Comparison of ENCODE assay signal across 20 mouse cellular contexts in the genomic region with DNA sequence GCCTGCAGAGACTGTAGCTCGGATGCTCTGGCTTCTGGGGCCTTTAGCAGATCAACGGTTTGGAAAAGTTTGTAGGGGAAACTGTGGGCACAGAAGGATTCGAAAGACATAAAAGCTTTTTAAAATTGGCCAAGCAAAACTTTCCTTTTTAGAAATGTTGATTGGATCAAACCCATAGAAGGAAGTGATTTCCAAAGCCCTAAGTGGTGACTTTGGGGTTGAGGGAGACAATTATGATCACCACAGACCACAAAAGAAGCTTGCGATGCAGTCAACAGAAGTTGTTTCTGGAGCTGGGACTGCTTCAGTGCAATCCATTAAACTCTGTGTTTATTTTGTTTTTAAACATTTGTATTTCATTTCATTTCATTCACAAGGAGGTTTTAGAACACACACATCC. TPM values are rescaled to one million over a fixed set of nuclear protein-coding genes. Genes with fewer than 3 reads are reported as not detected.
DNase-seq lines count a peak whose midpoint lies in the region; ATAC-seq lines count a peak whose summit lies in the region.
"Had no signal": no experiment of that assay in that cellular context is flagged by ENCODE, and none has a peak within 500 bp of the region (broad histone marks: within the 10 kb centered on the region; RNA-seq: fewer than 3 reads in every experiment).

No protein-coding gene starts in this region.

- H3K27me3 ChIP-seq in embryonic facial prominence, embryonic 13.5 days: no peaks in the 10 kb centered on the region
- H3K27me3 ChIP-seq in embryonic facial prominence, embryonic 10.5 days (replicated peaks; ENCODE audit: low read depth, poor library complexity, severe bottlenecking): no peaks in the 10 kb centered on the region
- H3K27me3 ChIP-seq in intestine, embryonic 14.5 days (replicated peaks; ENCODE audit: control insufficient read depth, insufficient read depth, low read length): no peaks in the 10 kb centered on the region
- no peaks in the 10 kb centered on the region for H3K27me3 ChIP-seq in intestine, embryonic 15.5 days (replicated peaks)
- H3K27me3 ChIP-seq: embryonic facial prominence, embryonic 12.5 days; forebrain, embryonic 13.5 days; forebrain, embryonic 15.5 days had no signal

- H3K36me3 ChIP-seq in embryonic facial prominence, embryonic 13.5 days: no peaks in the 10 kb centered on the region
- H3K36me3 ChIP-seq in embryonic facial prominence, embryonic 10.5 days (replicated peaks): no peaks in the 10 kb centered on the region
- no peaks in the 10 kb centered on the region for H3K36me3 ChIP-seq in intestine, embryonic 14.5 days (ENCODE audit: control insufficient read depth, insufficient read depth, low read length)
- H3K36me3 ChIP-seq in intestine, embryonic 15.5 days: no peaks in the 10 kb centered on the region
- H3K36me3 ChIP-seq: embryonic facial prominence, embryonic 12.5 days; forebrain, embryonic 15.5 days had no signal

- H3K4me3 ChIP-seq in embryonic facial prominence, embryonic 13.5 days: no peak overlapping the region
- H3K4me3 ChIP-seq in embryonic facial prominence, embryonic 10.5 days: no peak overlapping the region
- H3K4me3 ChIP-seq in intestine, embryonic 14.5 days (ENCODE audit: low read depth, low read length): no peak overlapping the region
- no peak overlapping the region for H3K4me3 ChIP-seq in intestine, embryonic 15.5 days (replicated peaks)
- H3K4me3 ChIP-seq: embryonic facial prominence, embryonic 12.5 days; forebrain, embryonic 13.5 days; forebrain, embryonic 15.5 days had no signal

- 0 out of 2 replicates have a peak overlapping the region, but pooled peaks have one; percentile 5 for H3K27ac ChIP-seq in embryonic facial prominence, embryonic 13.5 days
- H3K27ac ChIP-seq in embryonic facial prominence, embryonic 10.5 days (replicated peaks): no peak overlapping the region
- no peak overlapping the region for H3K27ac ChIP-seq in intestine, embryonic 14.5 days (ENCODE audit: low read depth)
- no peak overlapping the region for H3K27ac ChIP-seq in intestine, embryonic 15.5 days
- H3K27ac ChIP-seq: embryonic facial prominence, embryonic 12.5 days; forebrain, embryonic 13.5 days; forebrain, embryonic 15.5 days had no signal

- no peak overlapping the region for H3K4me2 ChIP-seq in embryonic facial prominence, embryonic 13.5 days
- H3K4me2 ChIP-seq in intestine, embryonic 14.5 days (ENCODE audit: low read length): no peak overlapping the region
- H3K4me2 ChIP-seq in intestine, embryonic 15.5 days (replicated peaks): no peak overlapping the region
- H3K4me2 ChIP-seq: embryonic facial prominence, embryonic 12.5 days; forebrain, embryonic 13.5 days; forebrain, embryonic 15.5 days had no signal

- no peak for DNase-seq in embryonic facial prominence, embryonic 10.5 days (ENCODE audit: low spot score)
- peak; percentile 38 for DNase-seq in intestine, embryonic 14.5 days (ENCODE audit: low spot score)
- DNase-seq in testis, postnatal 14 days (ENCODE audit: low spot score): no peak
- DNase-seq: adrenal gland, adult 8-10 months; adrenal gland, postnatal 14 days; cerebellum, adult 11 months; cerebellum, adult 18-20 months; cerebellum, adult 8-10 months; cerebellum, adult 9-11 months; cerebellum, postnatal 14 days; cerebellum, postnatal 36 days; embryo, embryonic 11 days; forebrain, postnatal 0 days had no signal

- no peak for ATAC-seq in embryonic facial prominence, embryonic 13.5 days (ENCODE audit: insufficient number of reproducible peaks, insufficient read depth, low FRiP score, low TSS enrichment, low read depth)
- ATAC-seq in intestine, embryonic 14.5 days (replicated peaks; ENCODE audit: low FRiP score, low TSS enrichment, low read depth): no peak
- ATAC-seq in intestine, embryonic 15.5 days: no peak
- ATAC-seq in granulocyte monocyte progenitor cell, adult 5-6 weeks (replicated peaks; ENCODE audit: poor library complexity, severe bottlenecking): peak; percentile 61
- ATAC-seq in monocyte, adult 5-6 weeks (replicated peaks; ENCODE audit: insufficient number of reproducible peaks, low FRiP score, low TSS enrichment, poor library complexity, severe bottlenecking): no peak
- ATAC-seq: forebrain, embryonic 13.5 days; forebrain, embryonic 15.5 days; forebrain, postnatal 0 days had no signal

- no peak overlapping the region for H3K9ac ChIP-seq in embryonic facial prominence, embryonic 13.5 days
- no peak overlapping the region for H3K9ac ChIP-seq in intestine, embryonic 14.5 days (ENCODE audit: low read length)
- H3K9ac ChIP-seq in intestine, embryonic 15.5 days: no peak overlapping the region
- H3K9ac ChIP-seq: embryonic facial prominence, embryonic 12.5 days; forebrain, embryonic 13.5 days; forebrain, embryonic 15.5 days; forebrain, postnatal 0 days had no signal

- H3K9me3 ChIP-seq in embryonic facial prominence, embryonic 13.5 days: no peaks in the 10 kb centered on the region
- H3K9me3 ChIP-seq in embryonic facial prominence, embryonic 10.5 days: no peaks in the 10 kb centered on the region
- H3K9me3 ChIP-seq in intestine, embryonic 14.5 days (ENCODE audit: control insufficient read depth, low read length): no peaks in the 10 kb centered on the region
- H3K9me3 ChIP-seq in intestine, embryonic 15.5 days: no peaks in the 10 kb centered on the region
- H3K9me3 ChIP-seq: embryonic facial prominence, embryonic 12.5 days; forebrain, embryonic 13.5 days; forebrain, embryonic 15.5 days had no signal

- WGBS in embryonic facial prominence, embryonic 13.5 days: 66% methylated on average over 4 of the region's 4 CpGs
- 92% methylated on average over 4 of the region's 4 CpGs for WGBS in embryonic facial prominence, embryonic 10.5 days
- 80% methylated on average over 4 of the region's 4 CpGs for WGBS in intestine, embryonic 14.5 days
- WGBS in intestine, embryonic 15.5 days: 73% methylated on average over 4 of the region's 4 CpGs

- H3K4me1 ChIP-seq in embryonic facial prominence, embryonic 13.5 days: no peaks in the 10 kb centered on the region
- no peaks in the 10 kb centered on the region for H3K4me1 ChIP-seq in embryonic facial prominence, embryonic 10.5 days
- no peaks in the 10 kb centered on the region for H3K4me1 ChIP-seq in intestine, embryonic 14.5 days (replicated peaks; ENCODE audit: control insufficient read depth, insufficient read depth, low read length)
- no peaks in the 10 kb centered on the region for H3K4me1 ChIP-seq in intestine, embryonic 15.5 days (replicated peaks)
- H3K4me1 ChIP-seq: embryonic facial prominence, embryonic 12.5 days; forebrain, embryonic 13.5 days; forebrain, embryonic 15.5 days had no signal

RNA-seq across cellular contexts. Expression of a gene that starts 24.9 kb away (rescaled TPM):
- 19.7 and 23.0 TPM in 2 replicates for polyA plus RNA-seq in embryonic facial prominence, embryonic 13.5 days (2015; fragmentation: Nextera tagmentation; extraction: Ambion mirVana)
- polyA plus RNA-seq in embryonic facial prominence, embryonic 10.5 days (2016; fragmentation: Nextera tagmentation; extraction: Ambion mirVana): 8.4 and 10.2 TPM in 2 replicates
- 11.6 and 14.1 TPM in 2 replicates for polyA plus RNA-seq in intestine, embryonic 14.5 days (2014; fragmentation: Nextera tagmentation; extraction: Ambion mirVana)
- polyA plus RNA-seq in intestine, embryonic 15.5 days (2015; fragmentation: Nextera tagmentation; extraction: Ambion mirVana): 9.2 and 10.7 TPM in 2 replicates
- 6.0 and 6.3 TPM in 2 replicates for total RNA-seq in granulocyte monocyte progenitor cell, adult 5-6 weeks (2014; fragmentation: Nextera tagmentation)
- total RNA-seq in granulocyte monocyte progenitor cell, adult 5-6 weeks (2017): 3.0 and 3.3 TPM in 2 replicates
- 4.6 to 13.5 TPM (median 6.5 TPM) in 3 replicates for total RNA-seq in monocyte, adult 5-6 weeks (2017)

RNA-seq across cellular contexts. Expression of a gene that starts 57.2 kb away (rescaled TPM):
- polyA plus RNA-seq in embryonic facial prominence, embryonic 13.5 days (2015; fragmentation: Nextera tagmentation; extraction: Ambion mirVana): 137 and 150 TPM in 2 replicates
- polyA plus RNA-seq in embryonic facial prominence, embryonic 10.5 days (2016; fragmentation: Nextera tagmentation; extraction: Ambion mirVana): 147 and 155 TPM in 2 replicates
- polyA plus RNA-seq in intestine, embryonic 14.5 days (2014; fragmentation: Nextera tagmentation; extraction: Ambion mirVana): 126 and 136 TPM in 2 replicates
- polyA plus RNA-seq in intestine, embryonic 15.5 days (2015; fragmentation: Nextera tagmentation; extraction: Ambion mirVana): 129 and 138 TPM in 2 replicates
- 75.0 and 82.0 TPM in 2 replicates for total RNA-seq in granulocyte monocyte progenitor cell, adult 5-6 weeks (2014; fragmentation: Nextera tagmentation)
- total RNA-seq in granulocyte monocyte progenitor cell, adult 5-6 weeks (2017): 57.9 and 68.6 TPM in 2 replicates
- 82.6 to 104 TPM (median 101 TPM) in 3 replicates for total RNA-seq in monocyte, adult 5-6 weeks (2017)

RNA-seq across cellular contexts. Expression of a gene that starts 57.3 kb away (rescaled TPM):
- polyA plus RNA-seq in embryonic facial prominence, embryonic 13.5 days (2015; fragmentation: Nextera tagmentation; extraction: Ambion mirVana): 34.9 and 36.9 TPM in 2 replicates
- polyA plus RNA-seq in embryonic facial prominence, embryonic 10.5 days (2016; fragmentation: Nextera tagmentation; extraction: Ambion mirVana): 42.4 and 45.1 TPM in 2 replicates
- 42.1 and 43.8 TPM in 2 replicates for polyA plus RNA-seq in intestine, embryonic 14.5 days (2014; fragmentation: Nextera tagmentation; extraction: Ambion mirVana)
- 55.2 and 57.4 TPM in 2 replicates for polyA plus RNA-seq in intestine, embryonic 15.5 days (2015; fragmentation: Nextera tagmentation; extraction: Ambion mirVana)
- total RNA-seq in granulocyte monocyte progenitor cell, adult 5-6 weeks (2014; fragmentation: Nextera tagmentation): 13.8 and 17.0 TPM in 2 replicates
- total RNA-seq in granulocyte monocyte progenitor cell, adult 5-6 weeks (2017): 22.3 and 25.0 TPM in 2 replicates
- 30.8 to 39.6 TPM (median 32.3 TPM) in 3 replicates for total RNA-seq in monocyte, adult 5-6 weeks (2017)
